Mouse (Mus musculus) neutrophil, adult 5-6 weeks (primary cell): Measurements from ENCODE around the gene Camk1d. TPM values are rescaled to one million over a fixed set of nuclear protein-coding genes. Genes with fewer than 3 reads are reported as not detected.
"Not testable (repeated sequence)": the region's sequence is repeated elsewhere in the genome, so short reads cannot be mapped to it uniquely, and the experiment has no call there.

Source experiments
- ATAC-seq: fragments of 151-379, 151-347 bp; 2 replicates; pipeline ENCODE4 v1.8.0; 2017; ENCODE audit warnings: mild to moderate bottlenecking, moderate TSS enrichment; ENCODE audit not compliant: insufficient number of reproducible peaks, poor library complexity, low FRiP score, severe bottlenecking; ENCODE audit errors: extremely low read depth
- total RNA-seq: library from RNA; stranded (forward); fragments of 200-1000 nt; gene quantifications from 2 replicates; pipeline ENCODE4 v1.2.3, GENCODE M21; 2017

Gene Camk1d
- total RNA-seq, 1 experiment from 2014 or later = 41.3 TPM

DNA sequence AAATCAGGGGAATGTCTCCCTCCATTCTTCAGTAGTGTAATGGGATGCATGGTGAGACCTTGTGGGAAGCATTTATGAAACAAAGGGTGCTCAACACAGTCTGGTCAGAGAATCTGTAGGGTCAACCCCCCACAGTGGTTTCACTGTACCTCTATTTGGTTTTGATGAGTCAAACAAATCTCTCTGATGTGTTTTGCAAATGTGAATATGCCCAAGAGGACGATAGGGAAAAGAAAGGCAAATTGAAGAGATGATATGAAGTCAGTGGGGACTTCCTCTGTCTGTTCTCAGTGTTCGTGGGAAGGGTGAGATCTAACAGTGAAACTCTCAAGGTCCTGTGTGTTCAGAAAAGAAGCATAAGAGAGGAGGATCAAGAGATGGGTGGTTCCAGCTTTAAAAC is 318.4 kb downstream of the Camk1d start:
- no peak for ATAC-seq

DNA sequence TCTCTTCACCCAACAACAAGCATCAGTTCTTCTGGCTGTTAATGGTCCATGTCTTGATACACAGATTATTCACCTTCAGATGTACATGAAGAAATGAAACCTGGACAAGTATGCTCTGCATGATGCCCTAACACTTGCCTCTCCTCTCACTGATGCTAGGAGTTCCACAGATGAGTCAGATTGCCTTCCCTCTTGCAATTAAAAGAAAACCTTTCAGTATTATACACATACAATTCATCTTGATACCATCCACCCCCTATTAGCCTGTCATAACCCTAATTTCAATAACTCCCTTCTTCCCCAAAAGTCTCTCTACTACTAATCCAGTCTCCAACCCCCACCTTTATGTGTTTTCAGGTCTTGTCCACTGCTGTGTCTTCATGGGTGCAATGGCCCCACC is 321.4 kb downstream of the Camk1d start:
- no peak for ATAC-seq

DNA sequence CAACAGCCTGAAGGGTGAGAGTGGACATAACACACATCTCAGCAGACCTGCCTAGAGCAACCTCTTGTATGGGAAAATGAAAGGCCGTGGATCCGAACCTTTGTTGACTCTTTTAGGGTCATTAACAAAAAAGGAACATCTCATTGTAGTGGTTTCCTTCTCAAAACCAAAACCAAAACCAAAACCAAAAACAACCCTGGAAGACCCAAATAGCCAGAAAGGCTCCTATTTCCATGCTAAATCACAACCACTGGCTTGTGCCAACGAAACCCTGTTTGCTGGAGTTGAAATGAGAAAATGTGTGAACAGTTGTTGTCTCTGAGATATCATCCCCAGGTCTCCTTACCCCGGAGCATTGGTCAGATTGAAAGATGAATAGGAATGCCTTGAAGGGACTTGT is 321.8 kb downstream of the Camk1d start:
- ATAC-seq = no peak

DNA sequence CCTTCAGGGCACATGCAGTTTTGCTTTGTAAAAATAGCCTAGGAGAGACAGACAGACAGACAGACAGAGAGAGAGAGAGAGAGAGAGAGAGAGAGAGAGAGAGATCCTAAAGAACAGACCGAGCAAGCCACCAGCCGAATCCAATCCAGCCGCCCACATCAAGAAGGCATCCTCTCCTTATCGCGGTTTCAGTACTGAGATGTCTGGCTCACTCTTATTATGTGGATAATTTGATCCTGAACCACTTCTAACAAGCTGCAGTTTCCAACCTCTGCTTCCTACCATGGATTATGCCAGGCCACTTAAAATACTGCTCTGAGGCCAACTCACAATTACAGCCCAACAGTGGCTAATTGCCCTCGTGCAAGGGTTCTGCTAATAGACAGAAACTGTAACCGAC is 325.9 kb downstream of the Camk1d start:
- no peak for ATAC-seq

DNA sequence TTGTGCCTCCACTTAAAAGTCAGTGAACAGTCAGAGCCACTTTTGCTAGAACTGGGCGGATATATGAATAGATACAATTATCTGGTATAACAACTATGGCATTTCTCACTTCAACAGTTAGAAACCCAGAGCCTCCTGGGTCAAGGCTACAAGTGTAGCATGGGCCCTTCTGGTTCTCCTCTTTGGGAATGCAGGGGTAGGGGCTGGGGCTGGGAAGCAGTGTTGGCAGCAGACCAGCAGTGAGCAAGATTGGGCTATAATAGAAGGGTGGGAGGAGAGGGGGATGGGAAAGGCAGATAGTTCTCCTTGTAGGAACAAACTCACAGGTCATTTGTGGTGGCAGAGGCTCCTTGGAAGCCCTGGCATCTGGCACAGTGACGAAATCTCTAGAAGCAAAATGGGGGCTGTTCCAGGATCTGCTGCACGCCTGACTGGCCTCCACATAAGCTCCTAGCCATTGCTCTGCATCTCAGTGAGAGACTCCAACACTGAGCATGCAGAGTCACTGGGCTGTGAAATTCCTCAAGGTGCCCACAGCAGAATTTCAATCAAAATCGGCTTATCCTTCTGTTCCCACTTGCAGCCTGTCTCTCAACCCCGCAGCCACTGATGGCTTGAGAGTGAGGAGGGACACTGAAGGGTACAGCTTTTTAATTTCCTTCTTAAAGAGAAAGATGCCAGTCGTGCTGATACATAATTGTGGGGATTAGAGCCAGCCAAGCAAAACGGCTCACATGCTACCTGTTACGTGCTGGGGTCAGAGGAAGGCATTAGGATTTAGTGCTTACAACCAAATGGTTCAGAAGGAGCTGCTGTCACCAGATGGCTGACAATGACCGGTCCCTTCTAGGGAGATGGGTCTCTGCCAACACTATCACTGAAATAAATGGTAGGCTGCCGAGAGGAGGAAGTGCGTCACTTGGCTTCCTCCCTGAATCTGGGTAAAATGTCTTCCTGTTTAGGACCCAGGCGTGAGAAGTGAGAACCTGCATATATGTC is 332.3 kb downstream of the Camk1d start:
- ATAC-seq = peak; percentile 20; the same call in 1 of the 2 replicates

DNA sequence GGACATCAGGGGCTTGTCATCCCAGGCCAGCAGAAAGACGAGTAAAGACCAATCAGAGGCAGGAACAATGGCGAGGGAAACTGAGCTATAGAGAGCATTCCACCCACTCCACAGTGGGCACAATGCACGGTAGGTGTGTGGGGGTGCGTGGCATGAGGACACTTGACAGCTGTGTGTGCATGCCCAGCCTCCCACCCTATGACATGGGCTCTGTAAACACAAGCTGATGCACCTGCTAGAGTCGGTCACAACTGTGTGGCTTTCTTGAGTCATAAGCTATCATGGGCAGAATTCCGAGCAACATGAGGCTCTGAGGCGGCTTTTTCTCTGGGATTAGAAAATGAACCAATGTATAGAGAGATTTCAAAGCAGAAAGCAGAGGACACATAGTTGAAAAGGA is 333.3 kb downstream of the Camk1d start:
- no peak for ATAC-seq

DNA sequence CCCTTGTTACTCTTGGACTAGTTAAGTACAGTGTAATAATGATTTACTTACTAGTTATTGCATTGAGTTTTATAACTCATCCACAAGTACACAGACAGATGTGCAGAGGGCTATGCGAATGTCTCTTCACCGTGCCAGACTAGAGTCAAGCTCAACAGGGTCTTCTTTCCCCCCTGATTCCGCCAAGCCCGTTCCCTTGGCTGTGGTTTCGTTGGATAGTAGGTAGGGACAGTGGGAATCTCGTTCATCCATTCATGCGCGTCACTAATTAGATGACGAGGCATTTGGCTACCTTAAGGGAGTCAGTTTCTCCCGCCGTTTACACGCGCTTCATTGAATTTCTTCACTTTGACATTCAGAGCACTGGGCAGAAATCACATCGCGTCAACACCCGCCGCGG is 335.4 kb downstream of the Camk1d start:
- not testable (repeated sequence) for ATAC-seq

DNA sequence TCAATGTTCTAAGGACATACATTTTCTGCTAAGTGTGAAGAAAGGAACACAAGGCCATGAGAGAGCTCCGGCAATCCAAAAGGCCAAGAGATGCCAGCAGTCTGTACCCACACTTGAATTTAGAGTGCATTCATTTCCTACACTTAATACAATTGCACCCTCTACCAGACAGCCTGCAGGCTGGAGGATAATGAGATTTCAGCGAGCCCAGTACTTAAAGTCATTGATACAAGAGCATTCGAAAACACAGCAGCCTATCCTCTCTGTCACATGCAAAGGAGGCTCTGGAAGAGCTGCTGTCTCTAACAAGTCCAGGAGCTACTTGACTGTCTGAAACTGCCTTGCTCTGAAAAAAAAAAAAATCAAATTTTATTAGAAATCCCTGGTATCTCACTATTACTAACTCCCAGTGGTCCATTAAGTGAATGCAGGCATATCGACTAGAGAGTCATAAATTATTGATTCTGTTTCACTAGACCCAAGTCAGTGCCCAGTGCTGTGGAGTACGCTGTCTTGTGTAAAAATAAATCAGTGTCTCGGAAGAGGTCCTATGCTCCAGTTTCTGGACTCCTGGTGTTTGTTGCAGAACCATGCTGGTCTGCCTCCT is 336.1 kb downstream of the Camk1d start:
- ATAC-seq = no peak

DNA sequence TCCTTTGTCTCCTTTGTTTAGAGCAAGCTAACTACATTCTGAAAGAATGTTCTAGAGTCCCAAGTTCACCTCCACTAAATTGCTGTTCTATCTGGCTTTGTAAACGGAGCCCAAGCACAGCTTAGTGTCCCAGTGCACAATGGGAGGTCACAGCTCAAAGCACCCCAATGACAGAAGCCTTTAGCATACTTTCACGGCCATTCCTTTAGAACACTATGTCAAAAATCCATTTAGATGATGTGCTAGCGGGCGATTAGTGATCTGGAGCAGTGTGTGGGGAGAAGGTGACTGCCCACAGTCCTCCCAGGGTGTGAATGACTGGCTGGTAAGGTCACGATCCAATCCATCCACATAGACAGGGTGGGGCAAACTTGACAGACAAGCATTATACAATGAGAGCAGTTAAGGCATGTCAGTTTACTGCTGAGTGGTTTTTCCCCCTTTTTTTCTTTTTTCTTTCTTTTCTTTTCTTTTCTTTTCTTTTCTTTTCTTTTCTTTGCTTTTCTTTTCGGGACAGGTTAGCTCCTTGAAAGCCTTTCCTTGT is 341.4 kb downstream of the Camk1d start:
- no peak for ATAC-seq

DNA sequence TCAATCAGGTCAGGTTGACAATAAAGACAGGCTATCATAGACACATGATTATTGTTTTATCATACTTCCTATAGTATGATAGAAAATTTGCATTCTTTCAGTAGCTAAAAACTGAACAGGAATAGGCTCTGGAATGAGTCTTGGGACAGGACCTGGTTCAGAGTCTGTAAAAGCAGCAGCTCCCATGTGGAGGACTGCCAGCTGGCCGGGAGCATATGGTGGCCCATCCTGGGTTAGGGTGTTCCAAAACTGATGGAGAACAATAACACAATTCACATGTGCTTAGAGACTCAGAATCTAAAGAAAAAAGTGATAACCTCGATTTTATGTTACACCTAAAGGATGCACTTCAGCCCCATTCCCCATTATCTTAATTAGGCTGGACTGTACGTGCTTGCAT is 343.0 kb downstream of the Camk1d start:
- ATAC-seq = no peak

DNA sequence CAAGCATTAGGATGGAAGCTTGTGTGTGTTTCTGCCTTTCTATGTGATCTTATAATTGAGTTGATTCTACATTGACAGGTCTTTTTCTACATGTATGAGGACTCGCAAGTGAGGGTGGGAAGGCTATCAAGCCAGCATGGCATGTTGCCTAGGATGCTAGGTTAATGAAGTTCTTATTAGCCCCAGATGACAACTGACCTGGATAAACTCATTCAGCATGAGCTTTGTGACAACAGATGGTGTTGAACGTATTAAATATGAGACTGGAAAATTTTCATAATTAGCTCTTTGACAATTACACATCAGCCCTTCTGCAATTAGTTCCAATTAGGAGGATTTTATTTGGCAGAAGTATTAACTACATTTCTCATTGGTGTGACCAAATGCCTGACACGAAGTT is 343.7 kb downstream of the Camk1d start:
- ATAC-seq = no peak

DNA sequence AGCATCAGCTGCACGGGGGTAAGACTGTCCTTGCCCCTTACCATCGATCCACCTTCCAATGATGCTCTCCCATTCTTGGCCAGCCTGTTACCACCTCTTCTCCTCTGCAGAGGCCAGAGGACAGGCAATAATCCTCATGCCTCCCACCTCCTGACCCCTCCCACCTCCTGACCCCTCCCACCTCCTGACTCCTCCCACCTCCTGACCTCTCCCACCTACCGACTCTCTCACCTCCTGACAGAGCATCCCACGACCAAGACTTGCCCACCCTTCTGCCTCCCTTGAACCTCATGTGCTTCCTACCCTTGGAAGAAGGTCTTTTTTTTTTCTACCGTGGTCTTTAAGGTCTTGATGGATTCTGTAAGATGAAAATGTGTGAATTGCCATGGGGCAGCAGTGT is 350.5 kb downstream of the Camk1d start:
- ATAC-seq = no peak

DNA sequence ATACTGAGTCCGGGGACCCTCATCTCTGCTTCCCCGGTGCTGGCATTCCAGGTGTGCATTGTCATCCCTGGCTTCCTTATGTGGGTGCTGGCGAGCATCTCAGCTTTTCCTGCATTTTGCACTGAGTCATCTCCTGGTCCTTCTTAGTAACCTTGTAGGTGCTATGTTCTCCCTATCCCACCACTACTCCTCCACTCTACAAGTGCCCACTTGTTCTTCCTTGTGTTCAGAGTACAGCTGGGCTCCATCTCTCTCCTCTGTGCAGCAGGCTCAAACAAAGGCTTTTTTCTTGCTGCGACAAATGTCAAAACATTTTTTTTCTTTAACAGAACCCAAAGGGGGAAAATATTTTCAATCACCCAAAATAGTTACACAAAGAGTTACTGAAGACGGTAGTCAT is 356.3 kb downstream of the Camk1d start:
- no peak for ATAC-seq

DNA sequence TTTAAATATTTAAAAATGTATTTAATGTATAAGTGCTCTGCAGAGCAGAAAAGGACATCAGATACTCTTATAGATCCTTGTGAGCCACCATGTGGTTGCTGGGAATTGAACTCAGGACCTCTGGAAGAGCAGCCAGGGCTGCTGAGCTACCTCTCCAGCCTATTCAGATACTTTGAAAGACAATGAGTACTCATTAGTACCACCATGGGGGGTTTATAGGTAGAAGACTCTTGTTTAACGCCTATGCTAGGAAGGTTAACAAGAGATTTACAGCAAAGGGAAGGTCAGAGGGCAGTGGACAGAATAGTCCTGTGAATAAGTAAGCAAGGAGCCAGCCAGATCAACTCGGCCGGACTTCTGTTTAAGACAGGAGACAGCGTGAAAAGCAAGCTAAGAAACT is 357.3 kb downstream of the Camk1d start:
- no peak for ATAC-seq

DNA sequence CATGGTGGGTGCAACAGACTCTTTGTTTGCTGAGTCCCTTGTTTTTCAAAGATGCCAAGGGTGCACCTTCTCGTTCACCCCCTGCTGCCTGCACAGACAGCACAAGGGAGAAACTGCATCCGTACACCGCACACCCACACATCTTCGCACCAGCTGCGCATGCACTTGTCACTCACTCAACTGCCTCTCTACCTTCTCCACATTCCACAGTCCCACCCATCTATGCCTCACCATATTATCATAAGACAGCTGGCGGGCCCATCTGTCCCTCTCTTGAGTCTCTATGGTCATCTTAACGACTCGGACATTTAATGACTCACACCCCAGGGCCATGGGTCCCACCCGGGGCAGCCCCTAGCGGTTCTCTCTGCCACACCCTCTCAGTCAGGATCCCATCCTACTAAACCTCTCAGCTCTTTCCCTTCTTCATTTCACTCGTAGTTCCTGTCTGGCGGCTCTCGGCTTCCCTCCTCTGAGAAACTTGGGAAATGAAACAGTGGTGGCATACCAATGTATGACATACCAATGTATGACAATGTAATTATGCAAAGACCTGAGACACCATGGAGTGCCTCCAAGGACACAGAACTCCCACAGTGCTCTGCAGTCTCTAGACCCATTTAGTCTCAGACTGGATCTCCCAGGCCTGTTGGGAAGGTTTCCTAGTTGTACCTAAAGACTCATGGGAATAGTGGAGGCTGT is 361.3 kb downstream of the Camk1d start:
- ATAC-seq = no peak

DNA sequence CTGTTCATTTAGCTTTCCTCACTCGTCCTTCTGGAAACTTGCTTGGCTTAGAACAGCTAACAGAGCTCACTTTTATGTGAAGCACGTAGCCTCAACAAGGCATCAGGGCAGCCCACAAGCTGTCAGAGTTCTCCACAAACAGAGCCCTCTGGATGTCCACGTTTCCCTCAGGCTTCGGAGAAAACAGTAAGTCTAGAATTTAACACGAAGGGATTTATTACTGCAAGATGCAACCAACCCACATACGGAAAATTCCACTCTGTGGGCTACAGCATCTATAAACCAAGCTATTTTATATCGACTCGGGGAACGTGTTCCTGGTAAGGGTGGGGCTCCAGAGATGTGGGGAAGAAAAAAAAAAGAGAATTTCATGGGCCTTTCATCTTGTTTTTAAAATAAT is 369.0 kb downstream of the Camk1d start:
- no peak for ATAC-seq

DNA sequence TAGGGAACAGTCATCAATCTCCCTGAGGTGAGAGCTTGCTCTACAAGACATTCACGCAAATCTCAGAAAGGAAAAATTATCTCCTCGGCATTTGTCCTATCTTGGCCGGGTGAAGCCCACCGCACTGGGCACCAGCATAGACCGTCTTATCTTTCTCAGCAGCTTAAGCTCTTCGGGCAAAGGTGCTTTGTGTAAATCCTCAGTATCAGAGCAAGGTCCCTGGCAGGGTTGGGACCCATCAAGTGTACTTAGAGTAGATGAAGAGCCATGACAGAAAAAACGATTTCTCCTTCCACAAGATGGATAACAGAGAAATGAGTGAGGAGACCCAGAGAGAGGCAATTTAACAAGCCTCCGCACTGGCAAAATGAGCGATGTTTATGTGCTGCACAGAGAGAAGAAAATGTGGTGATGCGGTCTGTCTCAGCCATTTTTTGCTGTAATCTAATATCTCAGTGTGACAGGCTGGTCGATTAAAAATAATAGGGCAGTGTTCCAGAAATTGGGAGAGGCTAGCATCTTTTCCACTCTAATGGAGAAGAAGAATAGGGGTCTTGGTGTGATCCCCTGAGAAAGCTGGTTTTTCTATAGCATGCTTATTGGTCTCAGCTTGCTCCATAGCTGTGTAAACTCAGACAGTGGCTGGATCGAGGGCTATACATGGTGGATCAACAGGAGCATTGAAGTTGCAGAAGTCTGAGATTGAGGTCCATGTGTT is 386.6 kb downstream of the Camk1d start:
- ATAC-seq = no peak

DNA sequence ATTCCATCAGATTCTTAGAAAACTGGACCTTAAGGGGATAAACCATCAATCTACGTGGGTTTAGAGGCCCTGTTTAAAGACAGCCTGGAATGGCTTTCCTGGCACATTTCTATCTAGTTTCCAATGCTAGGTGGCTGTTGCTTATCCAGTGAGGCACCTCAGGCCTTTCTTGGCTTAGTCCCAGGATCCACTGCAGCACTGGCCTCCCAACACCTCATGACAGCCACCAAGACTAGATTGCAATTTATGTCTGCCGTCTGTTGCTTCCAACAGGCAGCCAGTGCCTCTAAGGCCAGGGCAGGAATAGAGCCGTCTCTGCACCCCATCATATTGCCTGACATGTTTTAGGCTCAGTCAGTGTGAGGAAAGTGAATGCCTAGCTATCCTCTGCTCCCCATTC is 389.5 kb downstream of the Camk1d start:
- ATAC-seq = no peak
